Mouse (Mus musculus) ES-Bruce4 (cell line): ENCODE measurements around the gene Usp45. TPM values are rescaled to one million over a fixed set of nuclear protein-coding genes. Genes with fewer than 3 reads are reported as not detected.

Experiments
- H3K27ac ChIP-seq: 2 replicates; pipeline ENCODE4 v1.5.1; 2012; ENCODE audit warnings: low read length, inconsistent platforms; ENCODE audit not compliant: insufficient read depth
- H3K27me3 ChIP-seq: 2 replicates; pipeline ENCODE4 v1.6.1; 2012; ENCODE audit warnings: mild to moderate bottlenecking, low read length, inconsistent platforms; ENCODE audit not compliant: control insufficient read depth, poor library complexity, insufficient read depth, severe bottlenecking
- H3K36me3 ChIP-seq: 2 replicates; pipeline ENCODE4 v1.6.1; 2012; ENCODE audit warnings: inconsistent platforms, mild to moderate bottlenecking, low read length, moderate library complexity; ENCODE audit not compliant: control insufficient read depth, poor library complexity, insufficient read depth, severe bottlenecking
- H3K4me1 ChIP-seq: one replicate; pipeline ENCODE4 v1.8.1; 2011; ENCODE audit warnings: low read length; ENCODE audit not compliant: control insufficient read depth, insufficient read depth
- H3K4me3 ChIP-seq: 2 replicates; pipeline ENCODE4 v1.5.1; 2011; ENCODE audit warnings: low read depth, mild to moderate bottlenecking, low read length
- H3K9ac ChIP-seq: 2 replicates; pipeline ENCODE4 v1.6.1; 2012; ENCODE audit warnings: low read depth, mild to moderate bottlenecking, inconsistent platforms; ENCODE audit not compliant: poor library complexity, severe bottlenecking
- H3K9me3 ChIP-seq: replicated peaks from 2 replicates; pipeline ENCODE4 v1.6.1; 2012; ENCODE audit warnings: mild to moderate bottlenecking, low read length, inconsistent platforms; ENCODE audit not compliant: control insufficient read depth, poor library complexity, insufficient read depth, severe bottlenecking
- CTCF ChIP-seq: IDR thresholded peaks from one replicate; pipeline ENCODE4 v1.8.1; 2011; ENCODE audit warnings: low read depth, low read length
- EP300 ChIP-seq: IDR thresholded peaks from 2 replicates; pipeline ENCODE4 v1.6.1; 2011; ENCODE audit warnings: low read depth, low read length; ENCODE audit not compliant: insufficient read depth
- POLR2A ChIP-seq: IDR thresholded peaks from one replicate; pipeline ENCODE4 v1.8.1; 2011; ENCODE audit warnings: low read length; ENCODE audit not compliant: insufficient read depth
- polyA plus RNA-seq: library from polyadenylated mRNA; stranded (reverse); fragments of >200 nt; gene quantifications from 2 replicates; pipeline ENCODE4 v1.2.4, GENCODE M21; 2011; ENCODE audit warnings: low read depth; ENCODE audit not compliant: missing spikeins, insufficient read depth, insufficient read length

Gene Usp45
- polyA plus RNA-seq, 1 experiment = 38.1 TPM

GRCm38 (mm10) chr4:21882806-21883205 is 115.8 kb downstream of the Usp45 start:
- no peak overlapping the region for H3K9ac ChIP-seq
- no peaks in the 10 kb centered on the region for H3K4me1 ChIP-seq

GRCm38 (mm10) chr4:21885831-21886230 is 118.9 kb downstream of the Usp45 start:
- Histone ChIP-seq H3K9me3 (no peaks in the 10 kb centered on the region), H3K27me3 (no peaks in the 10 kb centered on the region), H3K4me1 (no peaks in the 10 kb centered on the region), H3K36me3 (no peaks in the 10 kb centered on the region), H3K9ac (no peak overlapping the region), H3K4me3 (no peak overlapping the region), H3K27ac (no peak overlapping the region)
- TF ChIP-seq CTCF (no peak), POLR2A (no peak), EP300 (no peak)

More at GRCm38 (mm10) chr4:21882806-21883205, 115.8 kb downstream of the Usp45 start:
- H3K4me3 ChIP-seq = no peak overlapping the region
- H3K9me3 ChIP-seq = no peaks in the 10 kb centered on the region
- H3K27ac ChIP-seq = no peak overlapping the region
- H3K27me3 ChIP-seq = no peaks in the 10 kb centered on the region
- no peaks in the 10 kb centered on the region for H3K36me3 ChIP-seq
- TF ChIP-seq EP300 = no peak
- no peak for TF ChIP-seq POLR2A
- no peak for TF ChIP-seq CTCF

Other genes starting within 250 kb of the Usp45 start
- gene Prdm13, start 81.2 kb upstream of the Usp45 start, polyA plus RNA-seq = not detected in 2 replicates
- 79.5 and 95.5 TPM in 2 replicates for gene Ccnc, start 39.5 kb upstream of the Usp45 start, polyA plus RNA-seq
- gene Tstd3, start 56 bp downstream of the Usp45 start, polyA plus RNA-seq = 12.6 and 13.1 TPM in 2 replicates
- 265 and 267 TPM in 2 replicates for gene Pnisr, start 80.4 kb downstream of the Usp45 start, polyA plus RNA-seq
- gene Coq3, start 112.5 kb downstream of the Usp45 start, polyA plus RNA-seq = 19.2 and 20.7 TPM in 2 replicates
- 7.7 and 7.8 TPM in 2 replicates for gene Faxc, start 164.2 kb downstream of the Usp45 start, polyA plus RNA-seq